Mouse (Mus musculus) hindbrain, embryonic 15.5 days (tissue): ENCODE results near the gene Prr9. TPM values are rescaled to one million over a fixed set of nuclear protein-coding genes. Genes with fewer than 3 reads are reported as not detected.
A peak's percentile ranks its signal among the peaks of the same experiment; 100 is the strongest.

Experiments
- ATAC-seq: fragments of 200-750 bp; cut with Nextera tagmentation; 2 replicates; pipeline ENCODE4 v1.8.0; 2017; ENCODE audit warnings: low read depth, moderate number of reproducible peaks, moderate TSS enrichment; ENCODE audit not compliant: low FRiP score
- H3K27ac ChIP-seq: fragments of 300-500 bp; sonication (generic); replicated peaks from 2 replicates; pipeline ENCODE4 v1.5.1; 2015; ENCODE audit warnings: mild to moderate bottlenecking, inconsistent platforms
- H3K27me3 ChIP-seq: fragments of 300-500 bp; sonication (generic); 2 replicates; pipeline ENCODE4 v1.6.1; 2015; ENCODE audit warnings: control low read depth, inconsistent platforms
- H3K36me3 ChIP-seq: fragments of 300-500 bp; sonication (generic); 2 replicates; pipeline ENCODE4 v1.6.1; 2015; ENCODE audit warnings: control low read depth, inconsistent platforms
- H3K4me1 ChIP-seq: fragments of 300-500 bp; sonication (generic); replicated peaks from 2 replicates; pipeline ENCODE4 v1.6.1; 2015; ENCODE audit warnings: control low read depth, inconsistent platforms
- H3K4me2 ChIP-seq: fragments of 300-500 bp; sonication (generic); 2 replicates; pipeline ENCODE4 v1.6.1; 2015; ENCODE audit warnings: moderate library complexity, mild to moderate bottlenecking, inconsistent platforms
- H3K4me3 ChIP-seq: fragments of 300-500 bp; sonication (generic); 2 replicates; pipeline ENCODE4 v1.5.1; 2015; ENCODE audit warnings: mild to moderate bottlenecking, inconsistent platforms
- H3K9ac ChIP-seq: fragments of 300-500 bp; sonication (generic); 2 replicates; pipeline ENCODE4 v1.6.1; 2015; ENCODE audit warnings: inconsistent platforms
- H3K9me3 ChIP-seq: fragments of 300-500 bp; sonication (generic); 2 replicates; pipeline ENCODE4 v1.6.1; 2016; ENCODE audit warnings: control low read depth, inconsistent platforms
- WGBS: fragments of 180-500 bp; shearing (Covaris S2); methylation state at CpG from one replicate; pipeline ENCODE4 v1.1.7; 2015; 5-methylcytosine and 5-hydroxymethylcytosine counted together
- polyA plus RNA-seq: library from polyadenylated mRNA; unstranded; fragments of >200 nt; fragmentation: Nextera tagmentation; extraction: Ambion mirVana; gene quantifications from 2 replicates; pipeline ENCODE4 v1.2.1, GENCODE M21; 2015

Prr9 gene
- polyA plus RNA-seq, 1 experiment from 2014 or later = not detected

- no peaks in the 10 kb centered on the region for H3K9me3 ChIP-seq
- ATAC-seq = peak; percentile 79
- H3K27ac ChIP-seq = peak overlapping the region; percentile 96
- H3K4me2 ChIP-seq = peak overlapping the region; percentile 74
- H3K27me3 ChIP-seq = peaks cover 18% of the 10 kb centered on the region
- peaks cover 20% of the 10 kb centered on the region for H3K4me1 ChIP-seq
- peak overlapping the region; percentile 83 for H3K4me3 ChIP-seq
- WGBS = under 1% methylated on average over 68 of the region's 76 CpGs
- no peaks in the 10 kb centered on the region for H3K36me3 ChIP-seq
- peak overlapping the region; percentile 92 for H3K9ac ChIP-seq
These were observed 42.3 kb downstream of the Prr9 start for GRCm38 (mm10) chr3:92081285-92081931.

- H3K9ac ChIP-seq = peak overlapping the region; percentile 92
- peak overlapping the region; percentile 83 for H3K4me3 ChIP-seq
- H3K4me1 ChIP-seq = peaks cover 20% of the 10 kb centered on the region
- peak; percentile 91 for ATAC-seq
- H3K27me3 ChIP-seq = peaks cover 18% of the 10 kb centered on the region
- no peaks in the 10 kb centered on the region for H3K36me3 ChIP-seq
- H3K4me2 ChIP-seq = peak overlapping the region; percentile 74
- peak overlapping the region; percentile 96 for H3K27ac ChIP-seq
- no peaks in the 10 kb centered on the region for H3K9me3 ChIP-seq
- under 1% methylated on average over 79 of the region's 82 CpGs for WGBS
These were observed 43.1 kb downstream of the Prr9 start for GRCm38 (mm10) chr3:92080462-92081284.

Other genes starting within 250 kb of the Prr9 start
- gene Pglyrp3, start 109.4 kb downstream of the Prr9 start, polyA plus RNA-seq = not detected in 2 replicates
- gene Lor, start 40.8 kb downstream of the Prr9 start, polyA plus RNA-seq = 8.7 and 12.1 TPM in 2 replicates
- not detected in 2 replicates for gene Lelp1, start 18.8 kb upstream of the Prr9 start, polyA plus RNA-seq
- not detected in 2 replicates for gene Sprr2a1, start 91.9 kb upstream of the Prr9 start, polyA plus RNA-seq
- gene Sprr2a2, start 92.0 kb upstream of the Prr9 start, polyA plus RNA-seq = 0.29 TPM in 1 of 2 replicates, not detected in the other
- gene Sprr2a3, start 161.5 kb upstream of the Prr9 start, polyA plus RNA-seq = not detected in 2 replicates
- gene Sprr2b, start 192.7 kb upstream of the Prr9 start, polyA plus RNA-seq = 0.63 TPM in 1 of 2 replicates, not detected in the other
- not detected in 2 replicates for gene Sprr2d, start 215.2 kb upstream of the Prr9 start, polyA plus RNA-seq
- gene Sprr2e, start 228.2 kb upstream of the Prr9 start, polyA plus RNA-seq = not detected in 2 replicates
- gene Sprr2f, start 241.2 kb upstream of the Prr9 start, polyA plus RNA-seq = not detected in 2 replicates